Mouse (Mus musculus) frontal cortex, postnatal 36 days (tissue): ENCODE measurements around the gene Tmem144.
A peak's percentile ranks its signal among the peaks of the same experiment; 100 is the strongest.

Experiments used
- DNase-seq, 2 experiments: peaks; one replicate each; pipeline ENCODE4 v3.0.0; 2022; ENCODE audit warnings: low spot score in 2 of 2

Tmem144 gene

DNA sequence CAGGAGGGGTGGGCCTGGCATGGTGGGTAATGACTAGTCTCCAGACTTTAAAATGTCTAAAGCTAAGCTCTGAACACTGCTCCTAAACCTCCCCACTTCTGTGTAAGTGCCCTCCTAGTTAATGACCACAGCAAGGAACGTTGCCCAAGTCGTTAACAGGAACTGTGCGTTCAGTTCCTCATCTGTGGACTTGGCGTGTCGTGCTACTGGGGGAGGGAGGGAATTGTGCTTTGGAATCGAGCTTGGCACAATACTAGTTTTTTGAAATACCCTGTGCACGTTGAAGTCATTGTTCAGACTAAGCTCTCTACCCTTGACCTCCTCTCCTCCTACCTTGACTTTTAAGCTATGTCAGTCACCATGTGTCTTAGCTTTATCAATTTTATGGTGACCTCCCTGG lies 12.3 kb upstream of the Tmem144 start:
- DNase-seq, result no peak

- DNase-seq, result no peak
These were observed 5.6 kb upstream of the Tmem144 start for GRCm38 (mm10) chr3:79858221-79858620.

DNA sequence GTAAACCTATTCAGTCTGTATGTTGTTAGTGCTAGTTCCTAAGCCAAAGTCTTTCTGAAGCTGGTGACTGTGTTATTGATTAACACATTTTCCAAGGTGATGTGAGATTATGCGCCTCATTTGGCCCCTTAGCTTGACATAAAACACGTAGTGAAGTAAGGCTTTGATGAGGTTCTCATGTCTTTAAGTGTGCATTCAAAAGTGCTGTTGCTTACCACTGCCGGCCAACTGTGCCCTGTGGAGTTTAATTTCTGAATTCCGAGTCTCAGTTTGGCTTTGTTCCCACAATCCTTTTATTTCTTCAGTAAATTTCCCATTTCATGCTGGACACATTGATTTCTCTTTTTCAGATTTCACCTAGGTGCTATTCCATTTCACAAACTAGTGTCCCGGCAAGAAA lies 5.2 kb upstream of the Tmem144 start:
- DNase-seq, result no peak

GRCm38 (mm10) chr3:79852108-79852507 lies 465 bp downstream of the Tmem144 start:
- DNase-seq, result no peak

- no peak for DNase-seq
These were observed 1.9 kb downstream of the Tmem144 start for GRCm38 (mm10) chr3:79850656-79851055.

DNA sequence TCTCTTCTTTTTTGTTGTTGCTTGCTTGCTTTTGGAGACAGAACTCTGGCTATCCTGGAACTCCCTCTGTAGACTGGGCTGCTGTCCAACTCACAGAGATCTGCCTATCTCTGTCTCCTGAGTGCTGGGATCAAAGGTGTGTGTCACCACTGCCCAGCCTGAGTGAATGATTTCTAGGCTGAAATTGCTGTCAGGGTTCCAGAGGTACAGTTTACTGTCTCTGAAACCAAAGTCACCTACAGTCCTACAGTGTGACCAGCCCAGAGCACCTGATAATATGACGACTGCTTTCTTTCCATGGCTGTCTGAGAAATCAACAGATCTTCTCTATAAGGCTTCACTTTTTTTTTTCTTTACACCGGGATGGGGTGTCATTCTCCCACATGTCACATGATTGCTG lies 3.0 kb downstream of the Tmem144 start:
- no peak for DNase-seq

- no peak for DNase-seq
These were observed 3.7 kb downstream of the Tmem144 start for GRCm38 (mm10) chr3:79848841-79849240.

GRCm38 (mm10) chr3:79846633-79847032 lies 5.9 kb downstream of the Tmem144 start:
- DNase-seq, result no peak

DNA sequence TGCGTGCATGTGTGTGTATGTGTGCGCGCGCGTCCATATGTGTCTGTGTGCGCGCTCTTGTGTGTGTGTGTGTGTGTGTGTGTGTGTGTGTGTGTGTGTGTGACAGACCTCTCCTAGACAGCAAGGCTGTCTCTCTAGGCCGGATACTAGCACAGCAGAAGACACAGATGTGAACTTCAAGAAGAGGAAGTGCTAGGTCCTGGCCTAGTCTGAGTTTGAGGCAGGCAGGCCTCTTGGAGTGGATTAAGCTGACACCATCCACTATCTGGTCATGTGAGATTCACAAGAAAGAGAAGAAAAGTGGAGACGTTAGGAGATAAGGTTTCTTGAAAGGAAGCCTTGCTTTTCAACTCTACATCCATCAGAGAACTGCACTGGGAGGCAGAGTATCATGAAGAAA lies 8.6 kb downstream of the Tmem144 start:
- DNase-seq, result no peak

GRCm38 (mm10) chr3:79842616-79843016 lies 10.0 kb downstream of the Tmem144 start:
- DNase-seq, result peak; percentile 75 to 82

DNA sequence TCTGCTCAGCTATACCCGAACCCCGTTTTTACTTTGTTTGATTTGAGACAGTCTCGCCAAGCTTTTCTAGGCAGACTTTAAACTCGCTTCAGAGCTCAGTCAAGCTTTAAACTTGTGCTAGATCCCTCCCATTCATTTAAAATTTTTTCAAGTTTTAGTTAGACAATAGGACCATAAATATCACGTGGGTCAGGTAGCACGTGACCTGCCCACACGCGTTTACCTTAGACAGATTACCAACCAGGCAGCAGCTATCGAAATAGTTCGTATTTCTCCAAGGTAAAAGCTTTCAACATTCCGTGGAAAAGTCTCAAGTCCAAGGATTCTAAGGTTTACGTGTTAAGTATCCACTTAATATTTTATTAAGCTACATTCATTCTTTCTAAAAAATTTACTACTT lies 10.4 kb downstream of the Tmem144 start:
- no peak for DNase-seq

DNA sequence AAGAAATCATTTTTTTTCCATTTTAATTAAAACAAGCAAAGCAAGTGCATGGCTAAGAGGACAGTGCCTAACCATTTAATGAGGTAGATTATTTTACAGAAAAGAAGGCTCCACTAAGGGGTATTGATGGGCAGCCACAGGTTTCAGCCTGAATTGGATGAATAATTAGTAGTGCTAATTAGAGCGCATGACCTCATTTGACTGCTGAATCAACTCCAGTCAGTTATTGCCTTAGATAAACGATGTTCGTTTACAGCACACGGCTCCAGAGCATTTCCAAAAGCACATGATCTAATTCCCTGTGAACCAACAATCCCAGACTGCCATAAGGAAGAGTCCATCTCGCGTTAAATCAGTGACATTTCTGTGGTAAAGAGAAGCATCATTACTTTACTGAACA lies 11.1 kb downstream of the Tmem144 start:
- no peak for DNase-seq

GRCm38 (mm10) chr3:79838751-79839150 lies 13.8 kb downstream of the Tmem144 start:
- DNase-seq, result no peak

DNA sequence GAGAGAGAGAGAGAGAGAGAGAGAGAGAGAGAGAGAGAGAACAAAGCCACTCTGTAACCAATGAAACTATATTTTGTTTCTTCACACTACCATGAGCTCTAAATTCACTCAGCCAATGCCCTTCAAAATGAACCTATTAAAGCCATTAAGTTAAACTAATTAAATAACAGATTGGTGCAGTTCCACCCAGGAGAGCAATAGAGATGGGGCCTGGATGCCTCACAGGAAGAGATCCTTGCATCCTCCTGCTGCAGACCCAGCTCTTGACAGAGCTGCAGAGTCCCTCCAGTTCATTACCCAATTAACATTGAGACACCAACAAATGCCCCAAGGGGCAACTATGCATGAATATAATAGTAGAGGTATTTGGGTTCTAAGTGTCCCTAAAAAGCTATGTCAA lies 23.3 kb downstream of the Tmem144 start:
- no peak for DNase-seq

- DNase-seq, result no peak
These were observed 27.3 kb downstream of the Tmem144 start for GRCm38 (mm10) chr3:79825067-79825780.

- no peak for DNase-seq
These were observed 29.4 kb downstream of the Tmem144 start for GRCm38 (mm10) chr3:79823176-79823575.

DNA sequence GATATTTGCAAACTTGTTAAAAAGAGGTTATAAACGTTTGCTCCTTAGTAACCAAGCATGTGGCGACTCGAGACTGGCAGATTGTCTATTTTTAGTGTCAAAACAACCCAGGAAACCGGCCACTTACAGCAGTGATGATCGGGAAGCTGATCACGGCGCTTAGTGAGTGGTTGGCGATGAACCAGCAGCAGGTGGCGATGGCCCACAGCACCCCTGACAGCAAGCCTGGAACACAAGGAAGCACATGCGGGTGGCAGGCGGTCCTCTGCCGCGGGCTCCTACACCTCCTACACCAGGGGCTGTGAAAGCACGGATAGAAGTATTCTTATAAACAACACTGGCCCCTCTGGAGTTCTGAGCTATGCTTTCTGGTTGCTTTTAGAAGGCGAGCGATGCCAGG lies 31.4 kb downstream of the Tmem144 start:
- DNase-seq, result peak in 1 of 2 experiments; percentile 32

DNA sequence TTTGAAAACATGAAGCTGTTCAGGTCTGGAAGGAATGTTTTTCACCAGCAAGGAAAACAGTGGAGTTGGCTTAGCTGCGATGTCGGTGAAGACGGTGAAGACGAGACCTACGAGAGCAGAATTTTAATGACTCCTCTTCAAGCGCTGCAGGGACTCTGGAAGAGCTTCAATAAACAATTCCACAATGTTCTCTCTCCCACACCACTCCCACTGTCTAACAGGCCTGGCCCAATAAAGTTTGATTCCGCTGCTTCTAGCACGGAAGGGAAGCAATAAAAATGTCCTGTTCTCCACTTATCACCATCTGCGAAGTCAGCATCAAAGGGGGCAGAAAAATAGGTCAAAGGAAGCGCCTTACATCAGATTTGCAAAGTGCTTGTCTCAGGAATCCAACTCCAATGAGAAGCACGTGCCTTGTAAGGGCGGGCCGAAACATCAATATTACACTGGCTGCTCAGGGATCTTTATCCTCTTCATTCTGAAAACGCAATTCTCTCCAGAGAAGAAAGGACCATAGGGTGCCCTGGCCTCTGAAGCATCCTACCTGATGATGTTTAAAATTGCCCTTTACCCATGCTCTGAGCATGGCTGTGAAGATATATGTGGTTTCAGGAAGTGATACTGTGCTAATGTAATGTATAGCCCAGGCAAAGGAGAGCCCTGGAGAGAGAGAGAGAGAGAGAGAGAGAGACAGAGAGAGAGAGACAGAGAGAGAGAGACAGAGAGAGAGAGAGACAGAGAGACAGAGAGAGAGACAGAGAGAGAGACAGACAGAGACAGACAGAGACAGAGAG lies 34.2 kb downstream of the Tmem144 start:
- DNase-seq, result peak; percentile 41 to 50

- DNase-seq, result no peak
These were observed 36.3 kb downstream of the Tmem144 start for GRCm38 (mm10) chr3:79816229-79816628.

DNA sequence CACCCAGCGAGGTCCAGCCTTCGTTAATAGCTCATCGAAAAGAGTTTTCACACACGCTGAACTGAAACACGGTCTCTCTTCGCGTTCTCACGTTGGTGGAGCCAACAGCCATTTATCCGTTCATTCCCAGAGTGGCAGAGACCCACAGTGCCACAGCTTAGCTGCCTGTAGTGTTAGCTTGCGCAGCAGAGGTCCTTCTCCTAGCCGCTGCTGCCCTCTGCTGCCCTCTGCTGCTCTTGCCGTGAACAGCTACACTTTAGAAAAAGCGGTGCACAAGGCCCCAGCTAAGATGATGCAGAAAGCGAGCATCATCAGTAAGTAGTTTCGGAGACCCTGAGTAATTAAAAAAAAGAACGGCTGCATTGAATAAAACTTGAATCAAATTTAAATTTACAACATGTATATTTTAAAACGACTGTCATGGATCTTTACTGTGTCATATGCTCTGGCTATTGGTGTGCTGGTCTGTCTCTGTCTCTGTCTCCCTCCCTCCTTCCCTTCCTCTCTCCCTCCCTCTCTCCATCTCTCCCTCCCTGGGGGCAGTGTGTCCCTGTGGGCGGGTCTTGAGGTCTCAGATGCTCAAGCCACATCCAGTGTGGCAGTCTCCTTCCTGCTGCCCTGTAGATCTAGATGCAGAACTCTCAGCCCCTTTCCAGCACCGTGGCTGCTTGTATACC lies 38.6 kb downstream of the Tmem144 start:
- peak; percentile 86 to 89 for DNase-seq

GRCm38 (mm10) chr3:79812042-79812441 lies 40.5 kb downstream of the Tmem144 start:
- no peak for DNase-seq

DNA sequence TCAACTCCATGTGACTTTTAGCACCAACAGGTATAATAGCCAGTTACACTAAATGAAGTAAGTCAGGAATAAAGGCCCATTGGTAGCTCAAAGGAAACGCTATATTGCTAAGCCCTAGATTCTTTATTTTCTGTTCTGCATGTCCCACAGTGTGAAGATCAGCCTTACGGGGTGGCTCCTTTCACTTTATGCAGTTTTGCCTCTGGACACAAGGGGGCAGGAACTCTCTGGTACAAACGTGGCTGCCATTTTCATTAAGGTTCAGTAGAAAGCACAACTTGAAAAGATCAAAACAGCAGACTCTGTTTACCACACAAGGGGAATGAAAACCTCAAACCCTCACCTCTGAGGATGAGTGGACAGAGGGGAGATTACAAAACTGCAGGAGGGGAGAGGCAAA lies 40.9 kb downstream of the Tmem144 start:
- peak in 1 of 2 experiments; percentile 43 for DNase-seq

GRCm38 (mm10) chr3:79810563-79810962 lies 42.0 kb downstream of the Tmem144 start:
- no peak for DNase-seq
